Mouse (Mus musculus): ENCODE data around the gene Ppa2. TPM values are rescaled to one million over a fixed set of nuclear protein-coding genes. Genes with fewer than 3 reads are reported as not detected.

Gene Ppa2
- total and polyA plus RNA-seq, 3 experiments: 38.1 to 145 (median 67.3) TPM

GRCm38 (mm10) chr3:133366096-133366495 is 56.2 kb downstream of the Ppa2 start:
- Histone ChIP-seq H3K27me3 (ENCODE audit: insufficient read depth, low read length) (no peaks in the 10 kb centered on the region), H3K4me3 (ENCODE audit: low read depth, low read length) (no peak overlapping the region), H3K4me1 (ENCODE audit: insufficient read depth, low read depth, low read length) (no peaks in the 10 kb centered on the region), H3K36me3 (replicated peaks) (peaks cover 59% of the 10 kb centered on the region), H3K9me3 (replicated peaks) (no peaks in the 10 kb centered on the region)
- DNase-seq (ENCODE audit: low spot score) (no peak), ATAC-seq (ENCODE audit: extremely low read depth, insufficient number of reproducible peaks, low FRiP score, poor library complexity, severe bottlenecking) (no peak)
- no peak for TF ChIP-seq TAL1 (conservative IDR thresholded peaks at IDR 0.05; ENCODE audit: low read depth, low read length)

- H3K36me3 ChIP-seq (replicated peaks): peaks cover 35% of the 10 kb centered on the region
- no peaks in the 10 kb centered on the region for H3K27me3 ChIP-seq (ENCODE audit: insufficient read depth, low read length)
- no peak for DNase-seq (ENCODE audit: low spot score)
- TF ChIP-seq TAL1 (conservative IDR thresholded peaks at IDR 0.05; ENCODE audit: low read depth, low read length): no peak
- no peak for TF ChIP-seq GATA2 (IDR thresholded peaks at IDR 0.05; ENCODE audit: borderline replicate concordance, low read depth, low read length)
- TF ChIP-seq POLR2AphosphoS5 (IDR thresholded peaks at IDR 0.05; ENCODE audit: insufficient replicate concordance, low read depth, low read length): no peak
- TF ChIP-seq CTCF (IDR thresholded peaks at IDR 0.05; ENCODE audit: low read depth, low read length): no peak
- no peak for TF ChIP-seq GATA1 (IDR thresholded peaks at IDR 0.05; ENCODE audit: borderline replicate concordance, low read length)
- H3K4me1 ChIP-seq (ENCODE audit: insufficient read depth, low read depth, low read length): no peaks in the 10 kb centered on the region
- no peak overlapping the region for H3K4me3 ChIP-seq (ENCODE audit: low read depth, low read length)
- H3K9me3 ChIP-seq (replicated peaks): no peaks in the 10 kb centered on the region
- no peak for ATAC-seq (ENCODE audit: extremely low read depth, insufficient number of reproducible peaks, low FRiP score, poor library complexity, severe bottlenecking)
Measured at GRCm38 (mm10) chr3:133378174-133378573, 68.3 kb downstream of the Ppa2 start.

GRCm38 (mm10) chr3:133379997-133380396 is 70.1 kb downstream of the Ppa2 start:
- H3K27me3 ChIP-seq (ENCODE audit: insufficient read depth, low read length): peaks cover 4% of the 10 kb centered on the region; the same call in 1 of the 2 replicates
- no peak overlapping the region for H3K4me3 ChIP-seq (ENCODE audit: low read depth, low read length)
- no peaks in the 10 kb centered on the region for H3K4me1 ChIP-seq (ENCODE audit: insufficient read depth, low read depth, low read length)
- ATAC-seq (ENCODE audit: extremely low read depth, insufficient number of reproducible peaks, low FRiP score, poor library complexity, severe bottlenecking): no peak
- H3K36me3 ChIP-seq (replicated peaks): peaks cover 25% of the 10 kb centered on the region
- TF ChIP-seq CTCF (IDR thresholded peaks at IDR 0.05; ENCODE audit: low read depth, low read length) (no peak), GATA2 (IDR thresholded peaks at IDR 0.05; ENCODE audit: borderline replicate concordance, low read depth, low read length) (no peak), GATA1 (IDR thresholded peaks at IDR 0.05; ENCODE audit: borderline replicate concordance, low read length) (no peak), POLR2AphosphoS5 (IDR thresholded peaks at IDR 0.05; ENCODE audit: insufficient replicate concordance, low read depth, low read length) (no peak), TAL1 (conservative IDR thresholded peaks at IDR 0.05; ENCODE audit: low read depth, low read length) (no peak)
- DNase-seq (ENCODE audit: low spot score): no peak
- no peaks in the 10 kb centered on the region for H3K9me3 ChIP-seq (replicated peaks)

DNA sequence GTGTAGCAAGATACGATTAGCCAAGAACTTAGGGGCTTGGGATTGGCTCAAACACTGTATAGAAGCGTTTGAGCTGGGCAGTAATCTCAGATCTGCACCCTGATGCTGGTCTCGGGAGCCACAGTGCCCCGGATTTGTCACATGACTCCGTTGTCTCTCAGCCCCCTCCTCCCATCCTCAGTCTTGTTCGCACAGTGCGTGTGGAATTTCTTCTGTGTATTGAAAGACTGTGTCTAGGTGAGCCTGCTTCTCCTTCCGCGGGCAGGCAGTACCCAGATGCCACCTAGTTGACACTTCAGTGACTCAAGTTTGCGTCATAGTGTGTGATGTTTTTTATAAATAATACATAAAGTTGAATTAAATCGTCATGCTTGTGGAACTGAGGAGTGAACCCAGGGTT is 71.6 kb downstream of the Ppa2 start:
- TF ChIP-seq CTCF (IDR thresholded peaks at IDR 0.05; ENCODE audit: low read depth, low read length) (no peak), POLR2AphosphoS5 (IDR thresholded peaks at IDR 0.05; ENCODE audit: insufficient replicate concordance, low read depth, low read length) (no peak), TAL1 (conservative IDR thresholded peaks at IDR 0.05; ENCODE audit: low read depth, low read length) (no peak), GATA1 (IDR thresholded peaks at IDR 0.05; ENCODE audit: borderline replicate concordance, low read length) (no peak), GATA2 (IDR thresholded peaks at IDR 0.05; ENCODE audit: borderline replicate concordance, low read depth, low read length) (no peak)
- Histone ChIP-seq H3K36me3 (replicated peaks) (peaks cover 20% of the 10 kb centered on the region), H3K27me3 (ENCODE audit: insufficient read depth, low read length) (peaks cover 8% of the 10 kb centered on the region; the same call in 1 of the 2 replicates), H3K9me3 (replicated peaks) (no peaks in the 10 kb centered on the region), H3K4me1 (ENCODE audit: insufficient read depth, low read depth, low read length) (no peaks in the 10 kb centered on the region), H3K4me3 (ENCODE audit: low read depth, low read length) (no peak overlapping the region)
- DNase-seq (ENCODE audit: low spot score) (no peak), ATAC-seq (ENCODE audit: extremely low read depth, insufficient number of reproducible peaks, low FRiP score, poor library complexity, severe bottlenecking) (no peak)

- Histone ChIP-seq H3K9me3 (replicated peaks) (no peaks in the 10 kb centered on the region), H3K4me1 (ENCODE audit: insufficient read depth, low read depth, low read length) (no peaks in the 10 kb centered on the region), H3K27me3 (ENCODE audit: insufficient read depth, low read length) (peaks cover 11% of the 10 kb centered on the region; the same call in 1 of the 2 replicates), H3K36me3 (replicated peaks) (peaks cover 17% of the 10 kb centered on the region), H3K4me3 (ENCODE audit: low read depth, low read length) (no peak overlapping the region)
- DNase-seq (ENCODE audit: low spot score) (no peak), ATAC-seq (ENCODE audit: extremely low read depth, insufficient number of reproducible peaks, low FRiP score, poor library complexity, severe bottlenecking) (no peak)
- TF ChIP-seq CTCF (IDR thresholded peaks at IDR 0.05; ENCODE audit: low read depth, low read length) (no peak), TAL1 (conservative IDR thresholded peaks at IDR 0.05; ENCODE audit: low read depth, low read length) (no peak), GATA1 (IDR thresholded peaks at IDR 0.05; ENCODE audit: borderline replicate concordance, low read length) (no peak), POLR2AphosphoS5 (IDR thresholded peaks at IDR 0.05; ENCODE audit: insufficient replicate concordance, low read depth, low read length) (no peak), GATA2 (IDR thresholded peaks at IDR 0.05; ENCODE audit: borderline replicate concordance, low read depth, low read length) (no peak)
Measured at GRCm38 (mm10) chr3:133382147-133382546, 72.2 kb downstream of the Ppa2 start.

DNA sequence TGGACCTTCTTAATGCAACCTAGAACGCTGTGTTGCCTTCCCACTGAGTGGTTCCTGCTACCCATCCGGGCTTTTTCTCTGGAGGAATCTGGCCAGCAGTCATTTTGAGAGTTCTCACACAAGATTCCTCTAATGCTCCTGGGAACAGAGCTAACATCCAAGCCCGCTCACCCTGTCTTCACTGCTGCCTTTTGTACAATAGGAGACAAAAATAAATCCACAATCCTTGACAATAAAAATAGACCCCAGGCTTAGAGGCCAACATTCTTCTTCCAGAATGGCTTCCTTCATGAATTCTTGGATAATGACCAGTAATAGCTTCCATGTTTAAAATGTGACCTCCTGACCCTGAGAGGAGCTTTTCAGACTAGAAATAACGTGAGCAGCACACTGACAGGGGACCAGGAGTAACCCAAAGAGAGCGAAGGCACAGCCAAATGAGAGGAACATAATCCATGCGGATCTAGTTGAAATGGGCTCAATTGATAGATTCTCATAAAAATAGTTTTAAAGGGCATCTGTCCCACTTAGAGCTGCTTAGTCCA is 74.3 kb downstream of the Ppa2 start:
- Histone ChIP-seq H3K4me1 (ENCODE audit: insufficient read depth, low read depth, low read length) (no peaks in the 10 kb centered on the region), H3K36me3 (replicated peaks) (peaks cover 3% of the 10 kb centered on the region), H3K4me3 (ENCODE audit: low read depth, low read length) (no peak overlapping the region), H3K27me3 (ENCODE audit: insufficient read depth, low read length) (peaks cover 11% of the 10 kb centered on the region; the same call in 1 of the 2 replicates), H3K9me3 (replicated peaks) (no peaks in the 10 kb centered on the region)
- no peak for DNase-seq (ENCODE audit: low spot score)
- TF ChIP-seq CTCF (IDR thresholded peaks at IDR 0.05; ENCODE audit: low read depth, low read length): no peak
- no peak for TF ChIP-seq GATA1 (IDR thresholded peaks at IDR 0.05; ENCODE audit: borderline replicate concordance, low read length)
- TF ChIP-seq TAL1 (conservative IDR thresholded peaks at IDR 0.05; ENCODE audit: low read depth, low read length): no peak
- TF ChIP-seq POLR2AphosphoS5 (IDR thresholded peaks at IDR 0.05; ENCODE audit: insufficient replicate concordance, low read depth, low read length): no peak
- TF ChIP-seq GATA2 (IDR thresholded peaks at IDR 0.05; ENCODE audit: borderline replicate concordance, low read depth, low read length): no peak
- ATAC-seq (ENCODE audit: extremely low read depth, insufficient number of reproducible peaks, low FRiP score, poor library complexity, severe bottlenecking): no peak

Measured in G1E (cell line).